Mouse (Mus musculus): ENCODE results near the gene Ylpm1. TPM values are rescaled to one million over a fixed set of nuclear protein-coding genes. Genes with fewer than 3 reads are reported as not detected.

Gene Ylpm1
- polyA plus RNA-seq, 1 experiment from 2014 or later = 26.4 TPM

GRCm38 (mm10) chr12:85113917-85114316 is 117.8 kb downstream of the Ylpm1 start:
- 96% methylated on average over 3 of the region's 3 CpGs for WGBS
- no peaks in the 10 kb centered on the region for H3K27me3 ChIP-seq (ENCODE audit: insufficient read depth, low read length)
- no peak overlapping the region for H3K4me2 ChIP-seq (replicated peaks; ENCODE audit: low read depth, low read length)
- no peaks in the 10 kb centered on the region for H3K9me3 ChIP-seq (ENCODE audit: low read length)
- no peak for ATAC-seq (ENCODE audit: low FRiP score, low TSS enrichment)
- peaks cover 14% of the 10 kb centered on the region for H3K36me3 ChIP-seq (ENCODE audit: insufficient read depth, low read length)
- H3K4me3 ChIP-seq (ENCODE audit: low read length) = no peak overlapping the region
- H3K27ac ChIP-seq (ENCODE audit: low read length) = no peak overlapping the region
- H3K4me1 ChIP-seq (ENCODE audit: insufficient read depth, low read length) = peaks cover 31% of the 10 kb centered on the region
- H3K9ac ChIP-seq (replicated peaks; ENCODE audit: low read length) = no peak overlapping the region

GRCm38 (mm10) chr12:85115678-85116077 is 119.6 kb downstream of the Ylpm1 start:
- Histone ChIP-seq H3K27me3 (ENCODE audit: insufficient read depth, low read length) (no peaks in the 10 kb centered on the region), H3K4me2 (replicated peaks; ENCODE audit: low read depth, low read length) (no peak overlapping the region), H3K9ac (replicated peaks; ENCODE audit: low read length) (no peak overlapping the region), H3K36me3 (ENCODE audit: insufficient read depth, low read length) (peaks cover 25% of the 10 kb centered on the region), H3K4me3 (ENCODE audit: low read length) (no peak overlapping the region), H3K9me3 (ENCODE audit: low read length) (no peaks in the 10 kb centered on the region), H3K4me1 (ENCODE audit: insufficient read depth, low read length) (peaks cover 22% of the 10 kb centered on the region), H3K27ac (ENCODE audit: low read length) (no peak overlapping the region)
- ATAC-seq (ENCODE audit: low FRiP score, low TSS enrichment) = no peak
- WGBS = 79% methylated on average over 7 of the region's 7 CpGs

Other genes with a start within 250 kb of the Ylpm1 start
- gene Npc2, start 223.2 kb upstream of the Ylpm1 start, polyA plus RNA-seq (2015; fragmentation: Nextera tagmentation; extraction: Ambion mirVana) = 65.4 and 69.8 TPM in 2 replicates
- 148 and 150 TPM in 2 replicates for gene Isca2, start 223.1 kb upstream of the Ylpm1 start, polyA plus RNA-seq (2015; fragmentation: Nextera tagmentation; extraction: Ambion mirVana)
- 0.89 and 0.98 TPM in 2 replicates for gene Ltbp2, start 119.8 kb upstream of the Ylpm1 start, polyA plus RNA-seq (2015; fragmentation: Nextera tagmentation; extraction: Ambion mirVana)
- gene Fcf1, start 25.4 kb upstream of the Ylpm1 start, polyA plus RNA-seq (2015; fragmentation: Nextera tagmentation; extraction: Ambion mirVana) = 135 and 144 TPM in 2 replicates
- 13.5 and 14.5 TPM in 2 replicates for gene Arel1, start 25.4 kb upstream of the Ylpm1 start, polyA plus RNA-seq (2015; fragmentation: Nextera tagmentation; extraction: Ambion mirVana)
- gene Prox2, start 114.4 kb downstream of the Ylpm1 start, polyA plus RNA-seq (2015; fragmentation: Nextera tagmentation; extraction: Ambion mirVana) = 3.7 and 4.9 TPM in 2 replicates
- gene Dlst, start 114.5 kb downstream of the Ylpm1 start, polyA plus RNA-seq (2015; fragmentation: Nextera tagmentation; extraction: Ambion mirVana) = 153 TPM in 2 replicates
- 0.86 and 1.1 TPM in 2 replicates for gene Rps6kl1, start 154.9 kb downstream of the Ylpm1 start, polyA plus RNA-seq (2015; fragmentation: Nextera tagmentation; extraction: Ambion mirVana)
- 16.9 and 18.4 TPM in 2 replicates for gene Pgf, start 181.5 kb downstream of the Ylpm1 start, polyA plus RNA-seq (2015; fragmentation: Nextera tagmentation; extraction: Ambion mirVana)
- gene Eif2b2, start 223.2 kb downstream of the Ylpm1 start, polyA plus RNA-seq (2015; fragmentation: Nextera tagmentation; extraction: Ambion mirVana) = 108 and 110 TPM in 2 replicates